Mouse (Mus musculus) adrenal gland, adult 18-20 months (tissue): Measurements from ENCODE around the gene Pip5k1b. TPM values are rescaled to one million over a fixed set of nuclear protein-coding genes. Genes with fewer than 3 reads are reported as not detected.
A peak's percentile ranks its signal among the peaks of the same experiment; 100 is the strongest.
"Not testable (repeated sequence)": the region's sequence is repeated elsewhere in the genome, so short reads cannot be mapped to it uniquely, and the experiment has no call there.

Experiments used
- DNase-seq, 2 experiments: peaks; one replicate each; pipeline ENCODE4 v3.0.0; 2021 to 2022; ENCODE audit warnings: low spot score in 2 of 2
- long read RNA-seq, 2 experiments: library from polyadenylated mRNA; stranded (forward); transcript quantifications; one replicate each; pipeline ENCODE4 v2.0.0; 2021
- total RNA-seq, 2 experiments: library from RNA; stranded (reverse); gene quantifications; 1 replicate in 1 of 2; 2 replicates in 1 of 2; pipeline ENCODE4 v1.2.3; 2021

Gene Pip5k1b
- total RNA-seq = 10 to 100 TPM in 1 of 2 experiments, 1 to 10 TPM in 1; 7.5 to 14.4 TPM
- long read RNA-seq, experiment 1, partial matches to known transcripts = 0 of 5 reads
- long read RNA-seq, experiment 1, other reads (novel, unspliced or antisense) = 1 of 5 reads
- long read RNA-seq, experiment 2, transcript Pip5k1b-201 (15 exons, 2,573 nt) = major isoform, 21 of 45 reads
- long read RNA-seq, experiment 2, partial matches to known transcripts = 0 of 45 reads
- long read RNA-seq, experiment 2, other reads (novel, unspliced or antisense) = 24 of 45 reads

DNA sequence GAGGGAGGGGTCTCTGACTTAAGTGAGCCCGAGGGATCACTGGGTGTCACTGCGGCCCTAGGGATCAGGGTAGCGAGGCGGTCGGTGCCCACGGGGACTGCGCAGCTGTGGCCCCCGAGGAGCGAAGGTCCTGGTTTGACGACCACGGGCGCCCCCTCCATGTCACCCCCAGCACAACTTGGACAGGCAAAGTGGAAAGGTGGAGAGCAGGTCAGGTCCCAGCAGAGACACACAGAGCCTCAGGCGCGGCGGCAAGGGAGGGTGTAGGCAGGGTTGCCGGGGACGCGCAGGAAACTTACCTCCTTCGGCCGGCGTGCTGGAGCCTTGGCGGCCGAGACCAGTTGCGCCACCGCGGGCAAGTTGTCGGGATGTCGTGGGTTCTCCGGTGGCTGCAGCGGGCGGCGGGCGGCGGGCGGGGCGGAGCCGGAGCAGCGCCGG, at the start of gene Pip5k1b:
TSS of gene Pip5k1b (minus strand) at position 407 of the 438 bp plus-strand sequence.
- peak; percentile 52 to 53 for DNase-seq

DNA sequence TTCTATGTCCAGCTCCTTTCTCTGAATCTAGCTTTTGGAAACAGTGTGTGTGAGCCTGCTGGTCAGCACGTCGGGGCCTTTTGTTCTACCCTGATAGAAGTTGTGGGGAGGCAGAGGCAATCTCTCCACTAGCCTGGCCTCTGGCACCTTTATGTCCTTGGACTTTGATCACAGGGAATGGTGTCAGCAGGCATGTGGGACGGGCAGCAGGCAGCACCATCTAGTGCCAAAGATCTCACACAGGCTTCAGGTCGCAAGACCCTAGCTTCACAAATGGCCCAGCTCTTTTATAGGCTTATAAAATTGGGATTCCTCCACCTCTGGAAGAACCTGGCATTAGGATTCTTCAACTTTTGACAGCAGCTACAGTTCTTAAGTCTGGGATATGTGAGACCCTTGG, 48.4 kb upstream of the Pip5k1b start:
- DNase-seq = no peak

DNA sequence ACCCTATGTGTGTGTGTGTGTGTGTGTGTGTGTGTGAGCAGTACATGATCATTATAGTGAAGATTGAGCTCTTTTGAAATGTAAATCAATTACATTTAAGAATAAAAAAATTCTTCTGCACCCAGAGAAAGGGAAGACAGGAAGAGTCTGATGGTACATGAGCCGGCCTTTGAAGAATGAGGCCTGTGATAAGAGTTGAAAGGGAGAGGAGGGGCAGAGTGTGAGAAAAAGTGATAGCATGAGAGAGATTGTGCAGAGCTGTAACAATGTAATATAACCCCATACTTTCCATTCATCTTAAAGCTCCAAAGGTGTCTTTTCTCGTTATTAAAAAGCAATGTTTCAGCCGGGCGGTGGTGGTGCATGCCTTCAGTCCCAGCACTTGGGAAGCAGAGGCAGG, 47.8 kb upstream of the Pip5k1b start:
- DNase-seq = no peak

DNA sequence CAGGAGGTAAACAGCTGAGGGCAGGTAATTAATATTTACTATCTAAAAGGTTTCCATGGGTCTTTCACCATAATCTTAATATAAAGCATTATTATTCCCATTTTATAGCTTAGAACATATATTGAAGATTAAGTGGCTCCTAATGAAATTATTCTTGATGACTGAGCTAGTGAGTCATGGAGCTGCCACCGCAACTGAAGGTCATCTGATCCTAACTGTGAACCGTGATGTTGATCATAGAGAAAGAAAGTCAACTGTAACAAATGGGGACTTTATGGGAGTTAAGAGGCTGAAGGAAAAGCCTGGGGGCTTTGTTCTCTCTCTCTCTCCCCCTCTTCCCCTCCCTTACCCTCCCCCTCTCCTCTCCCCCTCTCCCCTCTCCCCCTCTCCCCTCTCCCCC, 31.1 kb upstream of the Pip5k1b start:
- DNase-seq = no peak

DNA sequence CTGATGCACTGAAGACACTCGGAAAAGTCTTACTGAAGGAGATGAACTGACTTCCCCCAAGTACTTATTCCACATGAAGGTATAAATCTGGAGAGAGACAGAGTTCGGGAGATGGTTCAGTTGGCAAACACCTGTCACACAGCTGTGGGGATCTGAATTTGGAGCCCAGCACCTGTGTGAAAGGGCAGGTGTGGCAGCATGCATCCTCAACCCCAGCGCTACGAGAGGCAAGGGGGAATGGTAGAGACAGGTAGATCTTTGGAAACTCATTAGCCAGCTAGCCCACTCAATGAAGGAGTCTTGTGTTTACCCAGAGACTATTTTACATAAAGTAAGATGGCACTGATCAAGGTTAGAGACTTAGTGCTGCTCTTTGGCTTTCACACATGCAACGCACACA, 29.5 kb upstream of the Pip5k1b start:
- DNase-seq = no peak

DNA sequence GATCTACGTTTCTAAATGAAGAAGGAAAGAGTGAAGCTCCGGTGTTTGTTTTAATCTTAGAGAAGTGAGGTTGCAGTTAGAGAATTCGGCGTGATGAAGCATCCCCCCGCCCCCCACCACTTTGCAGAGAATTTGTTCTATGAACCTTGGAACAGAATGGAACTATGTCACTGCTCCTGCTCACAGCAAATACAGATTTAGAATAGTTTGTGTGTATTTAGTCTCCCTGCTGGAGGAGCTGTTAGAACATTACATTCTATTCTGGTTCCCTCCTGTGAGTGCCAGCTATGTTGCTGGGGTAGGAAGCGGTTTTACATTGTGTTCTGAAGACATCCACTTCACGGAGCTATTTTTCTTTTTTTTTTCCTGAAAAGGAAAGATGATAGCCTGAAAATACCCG, 28.3 kb upstream of the Pip5k1b start:
- DNase-seq = no peak

DNA sequence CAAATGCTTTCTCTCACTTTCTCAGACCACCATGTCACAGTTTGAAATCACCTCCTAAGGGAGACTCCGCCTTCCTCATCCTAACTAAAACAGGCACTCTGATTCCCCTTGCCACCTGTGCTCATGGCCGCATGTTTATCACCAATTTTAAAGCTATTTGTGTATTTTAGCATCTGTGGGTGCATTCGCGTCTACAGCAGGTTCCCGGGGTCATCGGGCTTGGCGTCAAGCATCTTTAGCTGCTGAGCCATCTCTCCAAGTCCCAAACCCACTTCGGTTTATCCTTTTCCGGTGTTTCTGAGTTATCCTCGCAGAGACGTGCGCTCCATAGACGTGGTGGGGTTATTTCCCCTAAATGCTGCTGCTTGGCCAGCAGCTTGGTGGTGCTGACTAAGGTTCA, 20.5 kb upstream of the Pip5k1b start:
- DNase-seq = no peak

DNA sequence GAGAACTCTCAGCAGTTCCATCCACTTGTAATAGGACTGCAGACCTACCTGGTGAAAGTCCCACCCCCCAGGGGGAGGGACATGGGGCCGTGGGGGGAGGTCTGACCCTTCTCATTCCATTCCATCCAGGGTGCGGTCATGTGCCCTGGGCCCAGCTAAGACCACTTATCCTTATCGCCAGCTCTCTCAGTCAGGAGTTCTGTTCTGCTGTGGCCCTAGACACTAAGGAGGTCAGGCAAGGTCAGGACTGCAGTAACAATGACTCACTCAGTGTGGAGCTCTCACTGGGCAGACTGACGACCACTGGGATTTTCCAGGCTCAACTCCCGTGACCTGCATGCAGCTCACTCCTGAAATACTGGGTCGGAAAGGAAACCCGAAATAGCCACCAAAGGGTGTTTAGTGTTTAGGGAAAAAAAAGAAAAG, 16.1 kb upstream of the Pip5k1b start:
- no peak for DNase-seq

DNA sequence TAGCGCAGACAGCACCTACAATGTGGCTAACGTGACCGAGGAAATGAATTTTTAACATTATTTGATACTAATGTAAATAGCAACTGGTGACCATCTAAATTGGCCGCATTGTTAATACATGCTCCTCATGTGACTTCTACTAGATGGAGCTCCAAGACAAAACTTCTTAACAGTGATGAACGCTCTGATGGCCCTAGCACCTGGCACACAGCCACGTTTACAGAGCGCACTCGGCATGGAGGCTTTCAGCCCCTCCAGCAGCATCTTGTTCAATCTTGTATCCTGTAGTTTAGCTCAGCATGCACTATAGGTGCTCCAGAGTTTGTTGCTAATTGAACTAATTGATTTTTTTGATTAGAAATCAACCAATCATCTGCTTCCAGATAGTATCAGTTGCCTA, 15.3 kb upstream of the Pip5k1b start:
- no peak for DNase-seq

DNA sequence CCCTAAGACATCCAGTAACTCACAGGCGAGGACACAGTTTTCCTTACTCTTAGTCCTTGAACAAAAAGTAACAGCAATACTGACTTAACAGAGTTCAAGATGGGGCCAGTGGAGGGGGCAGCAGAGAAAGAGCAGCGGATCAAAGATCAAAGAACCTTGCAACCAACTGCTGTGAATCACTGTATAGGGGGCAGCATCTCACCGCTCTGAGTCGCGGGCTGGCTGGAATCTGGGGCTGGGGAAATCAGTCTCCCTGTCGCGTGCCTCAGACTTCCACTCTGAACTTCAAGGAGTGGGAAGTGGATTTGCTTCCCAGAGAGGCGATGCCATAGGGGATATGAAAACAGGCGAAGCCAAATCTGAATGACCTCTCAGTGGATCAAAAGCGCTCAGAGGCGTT, 1.8 kb upstream of the Pip5k1b start:
- DNase-seq = peak in 1 of 2 experiments; percentile 34

DNA sequence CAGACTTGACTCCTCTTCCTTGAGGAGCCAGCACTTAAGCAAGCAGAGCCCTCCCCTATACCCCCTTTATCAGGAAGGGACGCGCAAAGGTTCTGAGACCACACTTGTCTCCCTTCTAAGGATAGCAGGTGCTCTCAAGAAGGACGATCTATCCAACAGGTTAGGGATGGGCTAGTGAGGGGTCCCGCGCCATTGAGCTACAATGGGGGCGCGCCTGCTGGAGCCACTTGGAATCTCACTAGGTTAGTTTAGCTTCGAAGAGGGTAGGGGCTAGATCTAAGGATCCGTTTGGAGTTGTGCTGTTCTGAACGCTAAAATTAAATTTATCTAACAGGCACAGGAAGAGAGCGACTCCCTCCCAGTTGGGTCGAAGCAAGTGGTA, 904 bp upstream of the Pip5k1b start:
- no peak for DNase-seq

DNA sequence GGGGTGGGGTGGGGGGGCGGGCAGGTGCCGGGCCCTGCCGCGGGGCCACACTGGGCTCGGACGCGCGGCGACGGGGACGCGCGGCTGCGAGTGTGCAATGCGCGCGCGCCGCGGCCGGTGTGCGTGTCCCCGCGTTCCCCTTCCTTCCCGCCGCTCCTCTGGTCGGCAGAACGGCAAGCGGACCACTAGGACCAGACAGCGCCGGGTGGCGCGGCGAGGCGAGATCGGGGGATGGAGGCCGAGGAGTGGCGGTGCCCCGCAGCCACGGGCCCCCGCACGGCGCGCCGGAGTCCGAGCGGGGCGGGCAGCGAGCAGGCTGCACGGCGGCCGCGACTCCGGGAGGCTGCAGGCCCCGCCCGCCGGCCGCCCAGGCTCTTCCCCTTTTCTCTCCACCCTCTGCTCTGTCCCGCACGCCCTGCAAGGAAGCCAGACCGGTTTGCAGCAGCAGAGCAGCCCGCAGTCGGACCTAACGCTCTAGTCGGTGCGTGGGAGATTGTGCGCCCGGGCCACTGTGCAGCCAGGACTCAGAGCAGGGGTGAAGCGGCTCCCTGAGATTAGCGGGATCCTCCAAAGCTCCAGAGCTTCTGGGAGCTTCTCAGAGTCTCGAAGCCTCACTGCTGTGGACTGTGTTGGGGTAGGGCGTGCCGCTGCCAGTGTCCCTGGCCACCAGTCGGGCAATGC, 372 bp upstream of the Pip5k1b start:
- peak; percentile 62 to 75 for DNase-seq

DNA sequence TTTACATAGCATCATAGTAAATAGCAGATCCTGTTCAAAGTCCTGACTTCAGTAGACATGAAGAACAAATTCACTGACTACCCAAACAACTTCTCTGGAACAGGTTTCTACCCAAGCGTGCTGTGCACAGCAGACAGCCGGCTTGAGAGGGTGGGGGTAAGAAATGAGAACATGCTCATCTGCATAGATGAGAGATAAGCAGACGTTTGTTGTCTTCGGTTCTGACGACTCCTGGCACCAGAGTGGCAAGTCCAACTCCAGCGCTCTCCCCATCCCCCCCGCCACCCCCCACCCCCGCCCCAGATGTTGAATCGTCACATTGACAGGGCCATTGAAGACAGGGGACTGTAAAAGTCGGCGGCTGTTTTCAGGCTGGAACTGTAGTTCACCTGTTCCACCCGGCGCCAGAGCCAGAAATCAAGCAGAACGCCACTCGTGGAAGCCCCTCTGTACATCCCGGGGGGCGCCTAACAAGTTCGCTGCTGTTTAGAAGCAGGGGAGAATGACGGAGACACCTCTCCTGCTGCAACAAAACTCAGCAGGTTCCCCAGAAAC, 684 bp downstream of the Pip5k1b start:
- DNase-seq = no peak

DNA sequence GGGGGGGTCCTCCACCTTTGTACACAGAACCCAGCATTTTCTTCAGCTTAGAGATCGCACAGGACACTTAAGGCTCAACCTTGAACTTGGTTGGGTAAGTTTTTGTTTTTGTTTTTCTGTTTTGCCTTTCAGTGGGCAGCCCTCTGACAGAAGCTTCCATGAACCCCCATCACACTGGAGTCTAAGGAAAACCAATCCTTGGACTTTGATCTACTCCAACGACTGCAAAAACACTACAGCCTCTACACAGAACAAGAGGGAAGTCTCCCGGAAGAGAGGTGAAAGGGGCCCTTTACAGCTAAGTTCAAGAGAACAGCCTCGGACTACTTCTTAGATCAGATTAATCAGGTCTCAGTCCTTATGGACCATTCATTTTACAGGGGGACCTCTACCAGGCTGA, 1.2 kb downstream of the Pip5k1b start:
- DNase-seq = peak in 1 of 2 experiments; percentile 7

DNA sequence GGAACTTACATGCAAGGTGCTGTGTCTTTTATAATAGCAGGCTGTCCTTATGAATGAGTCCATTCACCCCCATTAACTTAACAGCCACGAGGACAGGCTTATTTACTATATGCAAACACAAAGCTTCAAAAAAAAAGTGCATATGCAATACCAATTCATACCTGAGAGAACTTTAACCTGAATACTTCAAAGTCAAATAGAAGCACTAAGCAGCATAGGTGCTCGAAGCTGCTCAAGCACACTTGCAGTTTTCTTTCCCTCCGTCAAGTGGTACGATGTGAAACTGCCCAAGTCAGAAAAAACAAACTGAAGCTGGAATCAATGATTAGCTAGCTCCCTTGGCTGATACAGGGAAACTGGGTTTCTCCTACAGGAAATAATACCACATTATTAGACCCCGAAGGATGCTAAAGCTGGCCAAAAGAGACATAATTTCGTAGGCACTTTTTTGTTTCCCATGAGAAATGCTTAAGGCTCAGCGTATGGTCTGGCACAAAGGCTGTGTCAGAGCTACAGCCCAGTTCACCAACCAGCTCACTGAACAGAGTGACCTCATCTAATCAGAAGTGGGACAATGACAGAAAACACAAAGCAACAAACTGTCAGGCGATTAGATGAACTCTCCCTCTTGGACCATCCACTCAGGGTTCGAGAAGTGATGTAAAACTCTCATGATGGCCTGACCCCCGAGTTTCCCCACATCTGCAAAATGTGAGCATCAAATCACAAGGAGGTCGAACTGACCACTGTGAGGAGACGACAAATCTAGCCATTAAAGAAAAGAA, 2.2 kb downstream of the Pip5k1b start:
- no peak for DNase-seq

DNA sequence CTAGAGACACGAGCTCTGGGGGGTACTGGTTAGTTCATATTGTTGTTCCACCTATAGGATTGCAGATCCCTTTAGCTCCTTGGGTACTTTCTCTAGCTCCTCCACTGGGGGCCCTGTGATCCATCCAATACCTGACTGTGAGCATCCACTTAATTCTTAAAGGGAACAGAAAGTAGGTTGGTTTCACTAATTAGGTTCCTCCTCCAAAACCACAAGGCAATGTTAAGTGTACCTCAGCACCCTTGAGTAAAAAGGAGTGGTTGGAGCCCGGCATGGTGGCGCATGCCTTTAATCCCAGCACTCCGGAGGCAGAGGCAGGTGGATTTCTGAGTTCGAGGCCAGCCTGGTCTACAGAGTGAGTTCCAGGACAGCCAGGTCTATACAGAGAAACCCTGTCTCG, 3.0 kb downstream of the Pip5k1b start:
- not testable (repeated sequence) for DNase-seq

DNA sequence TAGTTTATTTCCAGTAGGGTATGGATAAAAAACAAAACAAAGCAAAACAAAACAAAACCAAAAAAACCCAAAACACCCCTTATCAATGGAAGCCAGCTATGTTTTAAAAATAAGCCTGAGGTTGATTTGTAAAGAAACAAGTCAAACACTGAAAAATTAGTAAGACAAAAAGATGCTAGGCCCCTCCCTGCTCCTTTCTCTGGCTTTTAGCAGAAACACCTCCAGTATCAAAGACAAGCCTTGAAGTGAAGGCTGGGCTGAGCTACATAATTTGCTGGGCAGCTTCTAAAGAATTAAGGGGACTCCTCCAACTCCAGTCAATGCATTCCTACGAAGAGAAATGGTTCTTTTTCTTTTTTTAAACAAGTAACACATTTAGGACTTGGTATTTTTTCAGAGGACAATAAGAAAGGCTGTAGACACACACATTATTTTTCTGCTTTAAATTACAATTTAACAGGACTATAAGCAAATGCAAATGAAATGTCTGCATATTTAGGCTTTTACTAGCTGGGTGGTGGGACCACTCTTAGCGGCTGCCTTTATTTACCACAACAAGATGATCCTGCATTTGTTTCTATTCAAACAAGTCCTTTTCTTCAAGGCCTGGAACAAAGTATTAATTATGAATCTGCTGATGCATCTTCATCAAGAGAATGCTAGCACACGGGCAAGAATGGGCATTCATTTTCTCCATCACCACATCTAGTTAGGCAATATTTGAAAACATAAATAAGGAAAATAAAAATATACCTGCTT, 4.3 kb downstream of the Pip5k1b start:
- DNase-seq = no peak

DNA sequence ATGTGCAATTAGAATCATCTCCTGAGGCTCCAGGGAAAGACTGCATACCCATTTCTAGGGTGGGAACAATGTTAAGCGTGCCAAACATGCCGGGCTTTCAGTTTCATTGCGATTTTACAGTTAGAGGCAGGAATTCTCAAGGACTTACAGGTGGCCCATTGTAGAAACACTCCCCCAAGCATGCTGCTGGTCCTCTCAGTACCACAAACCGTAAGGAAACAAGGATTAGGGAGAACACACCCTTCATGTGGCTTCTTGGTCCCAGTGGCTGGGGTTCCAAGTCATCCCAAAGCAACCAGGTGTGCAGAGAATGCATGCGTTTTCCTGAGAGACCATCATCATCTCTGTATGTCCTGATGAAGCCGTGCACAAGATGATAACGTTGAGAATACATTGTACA, 4.9 kb downstream of the Pip5k1b start:
- no peak for DNase-seq

DNA sequence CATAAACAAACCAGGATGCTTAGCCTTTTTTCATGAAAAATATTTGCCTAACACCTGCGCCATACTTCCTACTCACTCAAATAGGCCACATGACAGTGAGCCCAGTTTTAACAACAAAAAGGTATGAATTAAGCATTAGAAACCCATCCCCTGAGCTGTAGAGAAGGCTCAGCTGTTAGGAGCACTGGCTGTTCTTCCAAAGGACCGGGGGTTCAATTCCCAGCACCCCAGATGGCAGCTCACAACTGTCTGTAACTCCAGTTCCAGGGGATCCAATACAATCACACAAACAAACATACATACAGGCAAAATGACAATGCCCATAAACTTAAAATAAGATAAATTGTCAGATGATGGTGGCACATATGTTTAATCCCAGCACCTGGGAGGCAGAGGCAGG, 5.7 kb downstream of the Pip5k1b start:
- no peak for DNase-seq

DNA sequence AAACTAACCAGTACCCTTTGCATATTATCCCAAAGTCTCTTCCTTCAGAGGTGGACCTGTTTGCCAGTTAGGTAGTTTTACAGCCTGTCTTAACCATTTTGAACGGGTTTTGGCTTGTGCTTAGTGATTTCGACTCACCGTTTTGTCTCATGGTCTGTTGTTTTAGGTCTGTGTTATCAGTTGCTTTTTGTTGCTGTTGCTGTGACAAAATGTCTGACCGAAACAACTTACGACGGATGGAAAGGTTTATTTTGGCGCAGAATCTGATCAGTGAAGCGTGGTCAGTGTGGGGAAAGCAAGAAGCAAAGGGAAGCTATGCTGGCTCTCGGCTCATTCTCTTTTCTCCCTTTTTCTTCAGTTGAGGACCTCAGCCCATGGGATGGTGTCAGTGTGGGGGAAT, 7.3 kb downstream of the Pip5k1b start:
- no peak for DNase-seq

DNA sequence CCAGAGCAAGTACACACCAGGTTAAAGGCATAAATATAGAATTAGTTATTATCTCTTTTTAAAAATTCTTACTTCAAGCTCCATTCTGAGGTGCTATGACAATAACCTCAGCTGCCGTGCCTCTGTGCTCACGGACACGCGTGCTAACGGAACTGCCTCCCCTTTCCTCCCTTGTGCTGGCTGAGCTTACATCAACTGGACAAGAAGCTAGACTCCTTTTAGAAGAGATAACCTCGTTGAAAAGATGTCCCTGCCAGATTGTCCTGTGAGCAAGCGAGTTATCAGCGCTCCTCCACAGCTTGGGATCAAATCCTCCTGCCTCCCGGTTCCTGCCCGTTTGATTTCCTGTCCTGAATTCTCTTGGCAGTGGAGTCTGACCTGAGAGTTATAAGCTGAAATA, 9.5 kb downstream of the Pip5k1b start:
- no peak for DNase-seq
